Mouse (Mus musculus) hindbrain, embryonic 16.5 days (tissue): Measurements from ENCODE around the gene Ankrd53. TPM values are rescaled to one million over a fixed set of nuclear protein-coding genes. Genes with fewer than 3 reads are reported as not detected.

ENCODE experiments used
- ATAC-seq: fragments of 200-750 bp; cut with Nextera tagmentation; 2 replicates; pipeline ENCODE4 v1.8.0; 2017; ENCODE audit warnings: moderate TSS enrichment, moderate library complexity
- H3K27ac ChIP-seq: fragments of 300-500 bp; sonication (generic); 2 replicates; pipeline ENCODE4 v1.5.1; 2014; ENCODE audit warnings: low read depth, mild to moderate bottlenecking, control low read depth, low read length, moderate library complexity
- H3K27me3 ChIP-seq: fragments of 300-500 bp; sonication (generic); replicated peaks from 2 replicates; pipeline ENCODE4 v1.6.1; 2014; ENCODE audit warnings: low read length; ENCODE audit not compliant: control insufficient read depth, insufficient read depth
- H3K36me3 ChIP-seq: fragments of 300-500 bp; sonication (generic); 2 replicates; pipeline ENCODE4 v1.6.1; 2014; ENCODE audit warnings: mild to moderate bottlenecking, low read length, moderate library complexity, mixed read lengths; ENCODE audit not compliant: control insufficient read depth, insufficient read depth
- H3K4me1 ChIP-seq: fragments of 300-500 bp; sonication (generic); 2 replicates; pipeline ENCODE4 v1.6.1; 2014; ENCODE audit warnings: low read depth, low read length; ENCODE audit not compliant: control insufficient read depth, insufficient read depth
- H3K4me2 ChIP-seq: fragments of 300-500 bp; sonication (generic); 2 replicates; pipeline ENCODE4 v1.6.1; 2014; ENCODE audit warnings: mild to moderate bottlenecking, low read length, control low read depth, moderate library complexity
- H3K4me3 ChIP-seq: fragments of 300-500 bp; sonication (generic); 2 replicates; pipeline ENCODE4 v1.5.1; 2014; ENCODE audit warnings: mild to moderate bottlenecking, low read length, control low read depth, moderate library complexity
- H3K9ac ChIP-seq: fragments of 300-500 bp; sonication (generic); 2 replicates; pipeline ENCODE4 v1.6.1; 2014; ENCODE audit warnings: low read depth, mild to moderate bottlenecking, control low read depth, low read length, moderate library complexity
- H3K9me3 ChIP-seq: fragments of 300-500 bp; sonication (generic); 2 replicates; pipeline ENCODE4 v1.6.1; 2014; ENCODE audit warnings: mild to moderate bottlenecking, low read length, moderate library complexity; ENCODE audit not compliant: control insufficient read depth
- WGBS: fragments of 180-500 bp; shearing (Covaris S2); extraction: QIAGEN DNeasy Blood & Tissue Kit; methylation state at CpG from one replicate; pipeline ENCODE4 v1.1.7; 2014; 5-methylcytosine and 5-hydroxymethylcytosine counted together
- polyA plus RNA-seq: library from polyadenylated mRNA; unstranded; fragments of >200 nt; fragmentation: Nextera tagmentation; extraction: Ambion mirVana; gene quantifications from 2 replicates; pipeline ENCODE4 v1.2.1, GENCODE M21; 2015

Ankrd53 gene
- polyA plus RNA-seq, 1 experiment from 2014 or later, result not detected

DNA sequence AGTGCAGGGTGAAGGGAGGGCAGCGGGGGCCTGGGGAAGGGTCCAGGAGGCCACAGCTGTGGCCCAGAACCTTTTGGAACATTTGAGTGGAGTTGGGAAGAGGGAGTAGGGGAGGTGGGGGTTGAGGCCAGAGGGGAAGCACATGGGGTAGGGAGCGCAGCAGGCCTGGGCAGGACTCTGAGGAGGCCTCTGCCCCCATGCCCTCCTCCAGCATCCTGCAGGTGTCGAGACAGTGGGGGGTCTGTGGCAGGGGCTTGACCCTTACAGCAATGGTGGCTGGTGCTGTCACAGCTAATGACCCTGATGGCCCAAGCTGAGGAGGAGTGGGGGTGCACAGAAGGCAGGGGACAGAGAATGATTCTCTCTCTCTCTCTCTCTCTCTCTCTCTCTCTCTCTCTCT, 13.2 kb upstream of the Ankrd53 start:
- no peaks in the 10 kb centered on the region; the same call in 1 of the 2 replicates for H3K27me3 ChIP-seq
- no peak overlapping the region for H3K4me3 ChIP-seq
- H3K27ac ChIP-seq, result no peak overlapping the region
- H3K9ac ChIP-seq, result no peak overlapping the region
- no peak for ATAC-seq
- 51% methylated on average over 3 of the region's 3 CpGs for WGBS
- no peaks in the 10 kb centered on the region for H3K36me3 ChIP-seq
- H3K4me1 ChIP-seq, result no peaks in the 10 kb centered on the region
- no peaks in the 10 kb centered on the region for H3K9me3 ChIP-seq
- H3K4me2 ChIP-seq, result no peak overlapping the region

DNA sequence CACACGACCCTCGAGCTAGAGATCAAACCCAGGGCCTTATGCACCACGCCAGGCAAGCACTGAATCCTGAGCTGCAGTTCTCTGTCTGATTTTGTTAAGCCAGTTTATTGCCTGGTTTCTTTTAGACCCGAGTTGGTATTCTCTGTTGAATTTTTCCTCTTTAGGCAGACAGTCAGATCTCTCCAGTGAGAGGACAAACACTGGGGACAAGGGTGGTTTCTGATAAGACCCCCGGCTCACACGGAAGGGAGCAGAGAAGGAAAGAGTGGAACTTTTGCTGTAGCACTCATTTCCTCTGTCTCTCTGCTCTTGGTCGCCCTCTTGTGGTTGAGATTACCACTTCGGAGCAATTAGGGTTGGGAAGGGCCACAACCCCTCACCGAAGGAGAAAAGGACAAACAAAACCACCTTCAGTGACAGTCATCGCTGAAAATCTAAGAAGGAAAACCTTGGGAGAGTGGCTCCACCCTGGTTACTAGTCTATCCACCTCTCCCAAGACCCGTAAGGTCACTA, 12.2 kb upstream of the Ankrd53 start:
- Histone ChIP-seq H3K4me2 (no peak overlapping the region), H3K4me3 (no peak overlapping the region), H3K36me3 (no peaks in the 10 kb centered on the region), H3K27me3 (no peaks in the 10 kb centered on the region; the same call in 1 of the 2 replicates), H3K4me1 (no peaks in the 10 kb centered on the region), H3K9ac (no peak overlapping the region), H3K9me3 (no peaks in the 10 kb centered on the region), H3K27ac (no peak overlapping the region)
- no peak for ATAC-seq
- 9% methylated on average over 11 of the region's 11 CpGs for WGBS

DNA sequence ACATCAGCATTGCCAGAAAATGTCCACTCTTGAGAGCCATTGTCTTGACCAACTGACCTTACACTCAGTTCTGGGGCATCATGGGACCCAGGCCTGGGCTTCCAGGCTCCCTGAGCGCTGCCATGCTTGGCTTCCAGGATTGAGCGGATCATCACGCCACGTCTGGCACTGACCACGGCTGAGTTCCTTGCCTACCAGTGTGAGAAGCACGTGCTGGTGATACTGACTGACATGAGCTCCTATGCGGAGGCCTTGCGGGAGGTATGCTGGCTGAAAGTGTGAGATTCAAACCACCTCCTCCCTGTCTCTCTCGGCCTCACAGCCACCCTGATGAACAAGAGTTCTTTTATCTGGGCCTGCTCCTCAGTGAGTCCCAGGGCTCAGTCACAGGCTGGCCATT, 6.4 kb upstream of the Ankrd53 start:
- H3K27me3 ChIP-seq, result peaks cover 33% of the 10 kb centered on the region
- H3K4me1 ChIP-seq, result no peaks in the 10 kb centered on the region; the same call in 1 of the 2 replicates
- H3K4me2 ChIP-seq, result no peak overlapping the region
- H3K36me3 ChIP-seq, result no peaks in the 10 kb centered on the region
- H3K27ac ChIP-seq, result no peak overlapping the region
- WGBS, result 70% methylated on average over 9 of the region's 9 CpGs
- H3K4me3 ChIP-seq, result no peak overlapping the region
- no peak overlapping the region for H3K9ac ChIP-seq
- no peak for ATAC-seq
- H3K9me3 ChIP-seq, result no peaks in the 10 kb centered on the region

DNA sequence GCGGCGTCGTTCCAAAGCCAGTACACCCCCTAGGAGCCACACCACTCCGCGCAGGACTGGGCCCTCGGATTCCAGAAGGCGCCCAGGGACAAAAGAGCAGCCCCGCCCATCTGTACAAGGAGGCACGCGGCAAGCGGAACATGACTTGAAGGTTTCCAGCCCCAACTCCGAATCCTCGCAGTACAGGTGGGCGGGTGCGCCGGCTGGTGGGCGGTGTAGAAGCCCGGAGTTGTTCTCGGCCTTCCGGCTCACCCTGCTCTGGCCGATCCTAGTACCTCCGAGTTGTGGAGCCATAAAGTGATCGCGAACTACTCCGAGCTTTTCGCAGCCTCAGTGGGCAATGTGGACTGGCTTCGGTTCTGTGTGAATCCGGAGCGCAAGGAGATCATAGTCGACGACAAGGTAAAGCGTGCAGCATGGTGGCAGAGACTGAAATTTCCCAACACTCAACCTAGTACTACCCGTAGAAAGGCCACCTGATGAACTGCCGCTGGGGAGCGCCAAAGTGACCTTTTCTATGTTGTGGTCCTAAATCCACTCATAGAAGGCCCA, 512 bp downstream of the Ankrd53 start:
- 2% methylated on average over 35 of the region's 35 CpGs for WGBS
- Histone ChIP-seq H3K4me3 (peak overlapping the region; percentile 24), H3K9me3 (no peaks in the 10 kb centered on the region), H3K9ac (peak overlapping the region; percentile 35), H3K36me3 (no peaks in the 10 kb centered on the region), H3K27ac (no peak overlapping the region), H3K27me3 (peaks cover 56% of the 10 kb centered on the region), H3K4me2 (peak overlapping the region; percentile 54), H3K4me1 (peaks cover 5% of the 10 kb centered on the region)
- ATAC-seq, result no peak

DNA sequence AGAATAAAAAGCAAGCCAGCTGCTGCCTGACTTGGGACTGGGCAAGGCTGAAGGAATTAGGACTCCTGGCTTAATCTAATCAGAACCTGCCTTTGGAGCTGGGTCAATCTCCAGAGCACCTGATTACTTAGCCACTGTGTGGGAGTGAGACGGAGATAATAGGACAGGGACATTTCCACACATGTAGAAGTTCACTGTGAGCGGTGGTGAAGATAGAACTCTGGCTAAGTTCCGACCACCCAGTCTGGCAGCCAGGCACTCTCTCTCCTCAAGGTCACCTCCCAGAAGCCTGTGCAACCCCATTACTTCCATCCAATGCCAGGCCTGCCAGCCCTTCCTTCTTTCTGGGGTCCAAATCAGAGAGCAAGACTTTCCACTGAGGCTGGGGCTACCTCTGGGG, 4.5 kb downstream of the Ankrd53 start:
- Histone ChIP-seq H3K4me1 (peaks cover 5% of the 10 kb centered on the region), H3K36me3 (peaks cover 8% of the 10 kb centered on the region), H3K27me3 (peaks cover 25% of the 10 kb centered on the region), H3K9ac (no peak overlapping the region), H3K9me3 (no peaks in the 10 kb centered on the region), H3K4me2 (no peak overlapping the region), H3K4me3 (no peak overlapping the region), H3K27ac (no peak overlapping the region)
- ATAC-seq, result no peak
- 96% methylated on average over 3 of the region's 3 CpGs for WGBS

DNA sequence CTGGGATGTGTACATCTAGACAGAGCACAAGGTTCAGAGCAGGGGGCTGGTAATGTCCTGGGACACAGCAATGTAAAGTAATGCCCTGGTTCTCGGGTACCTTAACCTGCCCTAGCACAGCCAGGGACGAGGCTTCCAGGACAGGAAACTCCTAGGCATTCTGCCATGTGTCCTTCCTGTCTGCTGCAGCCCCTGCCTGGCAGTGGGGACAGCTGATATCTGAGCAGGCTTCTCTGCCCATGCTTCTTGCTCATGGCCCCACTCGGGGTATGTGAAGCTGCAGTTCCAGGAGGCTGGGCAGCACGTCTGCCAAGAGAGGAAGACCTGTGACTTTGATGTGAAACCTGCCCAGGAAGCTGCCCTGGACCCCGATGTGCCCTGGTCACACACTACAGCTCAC, 6.0 kb downstream of the Ankrd53 start:
- no peak overlapping the region for H3K4me2 ChIP-seq
- WGBS, result 85% methylated on average over 5 of the region's 5 CpGs

DNA sequence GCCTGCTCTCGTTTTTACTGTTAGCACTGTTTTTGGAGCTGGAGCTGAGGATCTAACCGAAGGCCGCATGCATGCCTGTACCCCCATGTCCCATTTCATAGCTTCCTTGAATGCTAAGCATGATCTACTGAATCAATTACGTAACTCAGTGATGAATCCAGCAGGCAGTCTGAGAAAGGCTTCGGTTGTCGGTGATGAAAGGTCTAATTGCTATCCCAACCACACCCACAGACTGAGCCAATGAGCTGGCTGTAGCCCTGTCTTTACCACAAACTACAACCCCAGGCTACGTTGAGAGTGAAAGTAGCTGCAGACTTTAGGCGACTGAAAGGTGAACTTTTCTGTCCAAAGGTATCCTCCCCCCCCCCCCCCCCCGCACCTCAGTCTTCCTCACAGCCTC, 11.7 kb downstream of the Ankrd53 start:
- ATAC-seq, result no peak
- Histone ChIP-seq H3K36me3 (peaks cover 8% of the 10 kb centered on the region), H3K4me2 (peak overlapping the region; percentile 94), H3K27me3 (no peaks in the 10 kb centered on the region), H3K9me3 (no peaks in the 10 kb centered on the region), H3K27ac (no peak overlapping the region), H3K4me3 (peak overlapping the region; percentile 99), H3K9ac (no peak overlapping the region; the same call in 1 of the 2 replicates), H3K4me1 (peaks cover 21% of the 10 kb centered on the region)
- 65% methylated on average over 9 of the region's 9 CpGs for WGBS

More for the DNA sequence above, 6.0 kb downstream of the Ankrd53 start:
- no peak overlapping the region for H3K27ac ChIP-seq
- peaks cover 8% of the 10 kb centered on the region for H3K36me3 ChIP-seq
- no peak for ATAC-seq
- peaks cover under 1% of the 10 kb centered on the region; the same call in 1 of the 2 replicates for H3K4me1 ChIP-seq
- H3K4me3 ChIP-seq, result no peak overlapping the region
- peaks cover 11% of the 10 kb centered on the region for H3K27me3 ChIP-seq
- no peaks in the 10 kb centered on the region for H3K9me3 ChIP-seq
- no peak overlapping the region for H3K9ac ChIP-seq

DNA sequence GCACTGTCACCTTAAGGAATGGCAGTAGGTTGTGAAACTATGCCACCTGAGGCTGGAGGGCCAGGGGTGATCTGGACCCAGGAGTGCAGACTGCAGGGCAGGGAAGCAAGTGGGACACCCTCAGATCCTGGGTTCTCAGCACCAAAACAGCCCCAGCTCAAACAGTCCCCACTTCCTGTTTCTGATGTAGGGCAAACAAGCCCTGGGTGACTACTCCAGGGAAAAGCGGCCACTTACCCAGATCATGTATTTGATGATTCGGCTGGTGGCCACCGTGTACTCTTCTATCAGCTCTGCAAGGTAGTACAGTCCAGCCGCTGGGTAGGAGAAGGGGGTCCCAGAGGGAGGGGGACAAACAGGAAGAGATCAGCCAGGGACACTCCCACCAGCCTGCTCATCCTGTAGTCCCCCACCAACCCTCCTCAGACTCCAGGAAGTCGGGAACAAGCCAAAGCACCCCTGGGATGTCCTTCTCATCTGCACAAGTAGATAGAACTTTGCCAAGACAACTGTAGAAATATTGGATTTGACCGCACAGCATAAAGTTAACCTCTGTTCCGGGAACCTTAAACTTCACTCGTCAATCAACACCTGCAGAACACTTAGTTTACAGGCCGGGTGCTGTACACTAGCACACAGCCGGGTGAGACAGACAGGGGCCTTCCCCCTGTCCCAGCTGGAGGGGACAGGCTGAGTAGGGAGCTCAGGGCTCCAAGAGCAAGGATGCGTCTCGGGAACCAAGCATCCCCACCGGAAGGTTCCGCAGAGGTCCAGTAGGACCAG, 12.5 kb downstream of the Ankrd53 start:
- peak; percentile 55; the same call in 1 of the 2 replicates for ATAC-seq
- peak overlapping the region; percentile 90 for H3K27ac ChIP-seq
- H3K9me3 ChIP-seq, result no peaks in the 10 kb centered on the region
- H3K9ac ChIP-seq, result peak overlapping the region; percentile 97
- peak overlapping the region; percentile 94 for H3K4me2 ChIP-seq
- no peaks in the 10 kb centered on the region for H3K27me3 ChIP-seq
- peaks cover 21% of the 10 kb centered on the region for H3K4me1 ChIP-seq
- H3K4me3 ChIP-seq, result peak overlapping the region; percentile 99
- 3% methylated on average over 13 of the region's 14 CpGs for WGBS
- peaks cover 4% of the 10 kb centered on the region; the same call in 1 of the 2 replicates for H3K36me3 ChIP-seq

DNA sequence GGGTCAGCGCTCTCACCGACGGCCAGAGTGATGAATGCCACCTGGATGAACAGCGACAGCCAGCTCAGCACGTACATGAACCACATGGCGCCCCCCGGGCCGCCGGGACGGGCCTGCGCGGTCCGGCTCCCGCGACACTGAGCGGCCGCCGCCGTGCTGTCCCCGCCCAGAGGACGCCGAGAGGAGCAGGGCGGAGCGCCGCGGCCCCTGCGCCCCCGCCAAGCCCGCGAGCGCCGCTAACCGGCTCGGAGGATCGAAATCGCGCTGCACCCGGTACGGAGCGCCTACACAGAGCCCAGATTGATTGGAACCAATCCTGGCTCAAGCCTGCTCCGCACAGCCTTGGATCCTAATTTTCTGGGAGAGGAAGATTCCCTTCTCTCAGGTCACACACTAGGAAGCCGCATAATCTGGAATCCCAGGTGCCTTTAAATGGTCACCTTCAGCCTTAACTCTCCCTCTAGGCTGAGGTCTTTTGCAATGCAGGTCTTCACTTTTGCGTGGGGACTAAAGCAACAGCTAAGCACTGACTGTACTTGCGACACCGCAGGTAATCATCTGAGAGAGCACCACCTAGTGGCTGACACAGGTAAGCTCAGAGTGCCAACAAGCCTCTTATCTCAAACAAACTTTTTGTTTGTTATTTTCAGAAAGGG, 13.3 kb downstream of the Ankrd53 start, which contains the start of gene Tex261:
TSS of gene Tex261 (minus strand) at position 176 of the 656 bp plus-strand sequence.
- peak; percentile 99 for ATAC-seq
- peaks cover 4% of the 10 kb centered on the region; the same call in 1 of the 2 replicates for H3K36me3 ChIP-seq
- peak within 1 kb of the TSS; percentile 90 for H3K27ac ChIP-seq
- H3K4me3 ChIP-seq, result peak within 1 kb of the TSS; percentile 99
- H3K9ac ChIP-seq, result peak within 1 kb of the TSS; percentile 97
- H3K9me3 ChIP-seq, result no peaks in the 10 kb centered on the region
- peak within 1 kb of the TSS; percentile 94 for H3K4me2 ChIP-seq
- H3K4me1 ChIP-seq, result peaks cover 21% of the 10 kb centered on the region
- WGBS, result 0% methylated on average over 44 of the region's 45 CpGs
- H3K27me3 ChIP-seq, result no peaks in the 10 kb centered on the region
